9 mouse cellular contexts compared by ENCODE assay signal in the genomic region with DNA sequence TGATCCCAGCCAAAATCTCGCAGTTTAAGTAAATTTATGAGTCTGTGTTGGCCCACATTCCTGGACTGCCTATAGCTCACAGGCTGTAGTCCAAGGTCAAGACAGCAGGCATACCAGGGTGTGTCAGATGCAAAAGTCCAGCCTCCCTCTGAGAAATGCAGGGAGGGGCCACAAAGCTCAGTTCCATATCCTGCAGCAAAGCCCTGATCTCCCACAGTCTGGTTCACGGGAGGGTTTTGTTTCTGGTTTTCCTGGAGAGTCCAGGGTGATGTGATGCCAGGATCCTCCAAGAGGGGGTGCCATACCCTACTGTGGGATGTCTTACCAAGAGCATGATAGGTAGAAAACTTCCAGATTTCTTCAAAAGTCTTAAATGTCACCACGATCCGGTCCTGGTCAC. TPM values are rescaled to one million over a fixed set of nuclear protein-coding genes. Genes with fewer than 3 reads are reported as not detected.
DNase-seq lines count a peak whose midpoint lies in the region; TF ChIP-seq lines count a peak whose summit lies in the region.
"Had no signal": no experiment of that assay in that cellular context is flagged by ENCODE, and none has a peak within 500 bp of the region (broad histone marks: within the 10 kb centered on the region; RNA-seq: fewer than 3 reads in every experiment).

No protein-coding gene starts in this region.

- intact Hi-C loops in gastrocnemius, adult 2 months (cut with DNase I): loop anchor here (5.0 kb wide), 1 partner anchor 34 kb away; no protein-coding TSS in a partner anchor
- intact Hi-C loops in gastrocnemius, postnatal 36 days (cut with DNase I): loop anchor here (2.0 kb wide), 1 partner anchor 37 kb away; no protein-coding TSS in a partner anchor

- peak; percentile 72 for TF ChIP-seq CTCF in gastrocnemius, adult 2 months (IDR thresholded peaks at IDR 0.05)
- peak; percentile 84 for TF ChIP-seq CTCF in layer of hippocampus, adult 2 months (conservative IDR thresholded peaks at IDR 0.05)

- no peak overlapping the region for H3K4me3 ChIP-seq in gastrocnemius, adult 2 months
- no peak overlapping the region for H3K4me3 ChIP-seq in layer of hippocampus, adult 2 months

- no peak overlapping the region for H3K27ac ChIP-seq in gastrocnemius, adult 2 months
- H3K27ac ChIP-seq in layer of hippocampus, adult 2 months: no peak overlapping the region
- H3K27ac ChIP-seq: macrophage had no signal

- DNase-seq in gastrocnemius, adult 2 months: peak; percentile 55
- no peak for DNase-seq in gastrocnemius, postnatal 36 days
- DNase-seq in 3T3-L1 (ENCODE audit: low read depth, low spot score): peak; percentile 98
- DNase-seq in adrenal gland, adult (ENCODE audit: inconsistent age in 2 of 2, low spot score in 1 of 2): peak; percentile 62 to 88
- DNase-seq in frontal cortex, adult 2 months (ENCODE audit: extremely low spot score in 1 of 2, low spot score in 1 of 2): peak; percentile 22 to 81
- peak; percentile 20 to 68 for DNase-seq in layer of hippocampus, adult 2 months (ENCODE audit: low spot score in 2 of 2)
- peak; percentile 79 for DNase-seq in lung, postnatal 36 days
- peak; percentile 69 for DNase-seq in yolk sac, embryonic 10.5 days (ENCODE audit: low spot score)

RNA-seq across cellular contexts. Expression of a gene that starts 21.8 kb away (rescaled TPM):
- 1 to 10 TPM; 2.2 to 2.4 TPM for total RNA-seq in gastrocnemius, adult 2 months (2021)
- 1 to 10 TPM; 2.0 to 3.2 TPM for total RNA-seq in gastrocnemius, postnatal 36 days (2021)
- 1.1 and 1.6 TPM in 2 replicates for polyA plus RNA-seq in frontal cortex, adult 2 months (2012; rRNA removed)
- total RNA-seq in layer of hippocampus, adult 2 months (2021): 1 to 10 TPM; 1.7 to 2.4 TPM

RNA-seq across cellular contexts. Expression of a gene that starts 38.4 kb away (rescaled TPM):
- 10 to 100 TPM; 40.1 to 52.2 TPM for total RNA-seq in gastrocnemius, adult 2 months (2021)
- total RNA-seq in gastrocnemius, postnatal 36 days (2021): 10 to 100 TPM; 39.4 to 40.5 TPM
- polyA plus RNA-seq in frontal cortex, adult 2 months (2012; rRNA removed): 5.1 and 6.2 TPM in 2 replicates
- total RNA-seq in layer of hippocampus, adult 2 months (2021): 1 to 10 TPM; 5.5 to 5.6 TPM

RNA-seq across cellular contexts. Expression of a gene that starts 39.7 kb away (rescaled TPM):
- total RNA-seq in gastrocnemius, adult 2 months (2021): 10 to 100 TPM; 40.7 to 42.5 TPM
- total RNA-seq in gastrocnemius, postnatal 36 days (2021): 10 to 100 TPM; 36.6 to 37.1 TPM
- polyA plus RNA-seq in frontal cortex, adult 2 months (2012; rRNA removed): 113 and 135 TPM in 2 replicates
- total RNA-seq in layer of hippocampus, adult 2 months (2021): 100 to 1,000 TPM; 133 to 163 TPM

Comparison
In these comparisons a context has a peak if more than half of its experiments do, and no peak if none do; other contexts are left out.
1. DNase-seq: peak in gastrocnemius, adult 2 months (single experiment), 3T3-L1 (single experiment), adrenal gland, adult (2 of 2), frontal cortex, adult 2 months (2 of 2), layer of hippocampus, adult 2 months (2 of 2), lung, postnatal 36 days (single experiment) and yolk sac, embryonic 10.5 days (single experiment); none in gastrocnemius, postnatal 36 days (0 of 2).
2. RNA of a gene that starts 38.4 kb away (total RNA-seq): 40.1 to 52.2 TPM in gastrocnemius, adult 2 months and 39.4 to 40.5 TPM in gastrocnemius, postnatal 36 days; 5.5 to 5.6 TPM in layer of hippocampus, adult 2 months; every median in the first group is over 4 times any median in the second.